Mouse (Mus musculus) adrenal gland, adult 2 months (tissue): ENCODE data around the gene Smg6. TPM values are rescaled to one million over a fixed set of nuclear protein-coding genes. Genes with fewer than 3 reads are reported as not detected.

Experiments used
- DNase-seq: peaks from one replicate; pipeline ENCODE4 v3.0.0; 2021
- polyA plus RNA-seq: library from polyadenylated mRNA; depleted of rRNA; stranded (reverse); fragments of >200 nt; gene quantifications from 2 replicates; pipeline ENCODE4 v1.2.3, GENCODE M21; 2012
- total RNA-seq, 2 experiments: library from RNA; stranded (reverse); gene quantifications; 2 replicates each; pipeline ENCODE4 v1.2.3; 2021

Gene Smg6
- total and polyA plus RNA-seq, 3 experiments, result 19.7 to 32.6 (median 20.9) TPM

- peak; percentile 36 for DNase-seq
Measured at GRCm38 (mm10) chr11:75108909-75109308, 183.3 kb downstream of the Smg6 start.

GRCm38 (mm10) chr11:75116379-75116778, 190.8 kb downstream of the Smg6 start:
- DNase-seq, result no peak

DNA sequence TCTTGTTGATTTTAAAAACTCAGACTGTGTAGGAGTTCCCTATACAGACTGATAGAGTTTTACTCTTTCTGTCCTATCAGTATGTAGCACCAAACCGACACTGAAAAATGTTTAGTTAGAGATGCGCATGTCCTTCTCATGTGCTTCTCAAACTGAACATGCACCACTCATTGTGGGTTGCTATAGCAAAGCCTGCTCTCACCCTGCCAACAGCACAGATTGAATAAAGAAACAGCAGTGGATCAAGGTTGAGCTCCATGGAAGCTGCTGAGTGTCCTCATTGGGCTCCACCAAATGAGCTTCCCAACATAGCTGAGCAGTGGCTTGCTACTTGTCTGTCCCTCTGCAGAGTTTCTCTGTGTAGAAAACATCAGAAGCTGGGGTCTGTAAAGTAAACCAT, 192.5 kb downstream of the Smg6 start:
- DNase-seq, result no peak

DNA sequence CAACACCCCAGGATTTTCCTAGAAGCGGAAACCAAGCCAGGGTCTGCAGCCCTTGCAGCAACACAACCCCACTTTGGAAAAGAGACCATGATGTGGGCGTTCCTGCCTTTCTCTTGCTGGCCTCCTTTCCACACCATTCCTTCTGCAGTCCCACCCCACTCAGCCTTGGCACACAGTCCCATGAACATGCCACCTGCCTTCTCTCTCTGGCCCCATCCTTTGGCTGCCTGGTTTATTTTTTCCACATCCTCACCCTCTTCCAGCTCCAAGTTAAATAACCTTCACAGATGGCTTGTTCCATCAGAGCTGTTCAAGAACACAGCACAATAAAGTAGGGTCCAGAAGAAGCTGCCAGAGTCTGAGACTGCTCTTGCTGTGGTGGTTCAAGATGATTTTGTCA, 193.7 kb downstream of the Smg6 start:
- no peak for DNase-seq

DNA sequence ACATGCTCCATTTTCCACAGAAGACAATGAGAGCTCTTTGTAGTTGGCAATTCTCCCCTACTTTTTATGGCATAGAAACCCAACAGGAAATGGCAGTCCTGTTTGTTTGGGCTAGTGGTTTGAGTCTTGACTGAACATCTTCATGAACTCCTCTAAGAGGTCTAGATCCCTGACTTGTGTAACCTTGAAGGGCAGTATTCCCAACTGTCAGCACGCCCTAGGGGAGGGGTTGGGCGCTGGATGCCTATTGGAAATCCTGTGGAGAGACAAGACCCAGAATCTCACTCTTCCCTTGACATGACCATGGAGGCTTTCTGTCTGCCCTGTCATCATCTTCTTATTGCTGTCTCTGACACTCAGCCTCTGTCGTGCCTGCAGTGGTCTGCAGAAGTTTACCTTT, 194.2 kb downstream of the Smg6 start:
- no peak for DNase-seq

DNA sequence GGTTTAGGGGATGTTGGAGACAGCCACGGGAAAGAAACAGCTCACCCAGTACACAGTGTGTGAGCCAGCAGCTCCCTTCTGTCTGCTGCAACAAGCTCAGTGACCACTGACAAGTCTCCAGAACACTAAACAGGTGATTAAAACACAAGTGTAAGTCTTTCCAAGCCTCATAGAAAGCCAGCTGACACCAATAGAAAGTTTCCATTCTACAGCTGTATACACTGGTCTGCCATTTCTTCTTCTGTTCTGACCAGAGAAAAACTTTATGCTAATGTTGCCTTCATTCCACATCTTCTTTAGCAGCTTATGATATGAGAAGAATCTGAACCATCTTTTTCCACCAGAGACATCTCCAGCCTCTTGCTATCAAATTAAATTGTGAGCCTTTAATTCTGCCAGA, 195.7 kb downstream of the Smg6 start:
- no peak for DNase-seq

DNA sequence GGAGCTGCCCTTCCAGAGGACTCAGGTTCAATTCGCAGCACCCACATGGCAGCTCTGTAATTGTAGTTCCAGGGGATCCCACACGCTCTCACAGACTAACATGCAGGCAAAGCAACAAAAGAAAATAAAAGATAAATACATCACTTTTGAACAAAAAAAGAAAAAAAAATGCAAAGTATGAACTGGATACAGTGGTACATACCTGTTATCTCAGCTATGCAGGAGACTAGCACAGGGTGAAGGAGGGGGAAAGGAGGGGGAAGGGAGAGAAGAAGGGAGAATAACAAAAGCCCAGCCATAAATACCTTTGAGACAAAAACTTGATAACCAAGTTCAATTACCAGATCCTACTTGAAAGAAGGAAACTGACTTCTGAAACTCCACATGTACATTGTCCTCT, 198.8 kb downstream of the Smg6 start:
- DNase-seq, result no peak

GRCm38 (mm10) chr11:75126384-75126783, 200.8 kb downstream of the Smg6 start:
- DNase-seq, result no peak

DNA sequence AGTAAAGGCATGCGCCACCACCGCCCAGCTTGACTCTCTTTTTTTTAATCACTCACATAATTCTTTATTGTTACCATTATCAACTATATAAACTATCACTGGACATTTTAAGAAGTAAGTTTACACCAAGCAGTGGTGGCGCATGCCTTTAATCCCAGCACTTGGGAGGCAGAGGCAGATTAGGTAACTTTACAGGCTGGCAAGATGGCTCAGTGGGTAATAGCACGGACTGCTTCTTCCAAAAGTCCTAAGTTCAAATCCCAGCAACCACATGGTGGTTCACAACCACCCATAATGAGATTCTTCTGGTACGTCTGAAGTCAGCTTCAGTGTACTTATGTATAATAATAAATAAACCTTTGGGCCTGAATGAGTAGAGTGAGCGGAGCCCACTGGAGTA, 203.9 kb downstream of the Smg6 start:
- no peak for DNase-seq

GRCm38 (mm10) chr11:75131300-75131699, 205.7 kb downstream of the Smg6 start:
- no peak for DNase-seq

GRCm38 (mm10) chr11:75132278-75132677, 206.7 kb downstream of the Smg6 start:
- DNase-seq, result peak; percentile 57

- no peak for DNase-seq
Measured at GRCm38 (mm10) chr11:75133391-75133790, 207.8 kb downstream of the Smg6 start.

GRCm38 (mm10) chr11:75133951-75134350, 208.3 kb downstream of the Smg6 start:
- DNase-seq, result peak; percentile 42

- no peak for DNase-seq
Measured at GRCm38 (mm10) chr11:75134485-75135068, 209.0 kb downstream of the Smg6 start.

GRCm38 (mm10) chr11:75135358-75135757, 209.7 kb downstream of the Smg6 start:
- DNase-seq, result no peak

DNA sequence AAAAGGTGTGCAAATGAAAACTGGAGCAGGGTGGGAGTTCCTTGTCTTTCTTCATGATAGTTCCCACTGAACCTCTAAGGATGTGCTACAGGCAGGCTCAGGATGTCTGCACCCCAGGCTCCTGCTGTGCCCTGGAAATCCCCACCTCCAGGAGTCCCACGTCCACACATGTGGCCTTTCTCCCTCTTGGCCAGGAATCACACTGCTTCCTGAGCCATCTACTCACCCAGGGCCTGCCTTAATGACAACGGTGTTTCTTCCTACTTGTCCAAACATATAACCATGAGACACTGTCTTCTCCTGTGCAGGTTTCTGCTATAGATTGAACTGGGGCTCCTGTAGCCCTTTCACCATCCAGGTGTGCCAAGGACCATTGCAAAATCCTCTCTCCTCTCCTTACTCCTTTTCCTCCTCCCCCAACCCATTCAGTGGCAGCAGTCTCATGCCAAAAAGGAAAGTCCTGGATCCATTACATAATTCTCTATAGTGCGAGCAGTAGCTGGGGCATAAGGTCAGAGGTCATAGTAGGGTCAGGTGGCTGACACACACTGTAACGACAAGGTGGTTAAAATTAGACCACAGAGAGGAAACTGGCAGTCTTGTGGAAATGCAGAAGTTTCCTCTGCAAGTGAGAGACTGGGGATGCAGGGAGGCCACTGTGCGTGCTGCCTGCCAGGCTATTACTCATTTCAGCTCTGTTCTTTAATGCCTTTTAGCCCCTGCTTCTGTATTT, 211.2 kb downstream of the Smg6 start:
- peak; percentile 69 for DNase-seq

- DNase-seq, result peak; percentile 73
Measured at GRCm38 (mm10) chr11:75139122-75139963, 213.7 kb downstream of the Smg6 start.

GRCm38 (mm10) chr11:75140431-75140830, 214.8 kb downstream of the Smg6 start:
- no peak for DNase-seq

DNA sequence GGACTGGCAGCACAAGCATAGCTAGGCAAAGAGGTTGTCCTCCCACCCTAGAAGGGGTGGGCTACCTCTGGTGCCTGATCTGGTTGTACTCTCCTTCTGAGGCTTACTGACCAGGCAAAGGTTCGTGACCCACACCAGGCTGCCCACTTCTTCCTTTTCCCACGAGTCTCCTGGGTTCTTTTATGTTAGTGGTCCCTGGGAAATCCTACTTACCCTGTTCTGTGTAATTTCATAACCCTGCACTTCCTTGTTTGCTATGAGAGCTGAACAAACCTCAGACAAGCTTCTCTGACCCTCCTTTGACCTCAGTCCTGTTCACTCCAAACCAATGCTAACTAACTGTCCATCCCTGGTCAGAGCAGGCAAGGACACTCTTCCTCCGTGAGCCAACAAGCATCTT, 215.4 kb downstream of the Smg6 start:
- DNase-seq, result no peak

DNA sequence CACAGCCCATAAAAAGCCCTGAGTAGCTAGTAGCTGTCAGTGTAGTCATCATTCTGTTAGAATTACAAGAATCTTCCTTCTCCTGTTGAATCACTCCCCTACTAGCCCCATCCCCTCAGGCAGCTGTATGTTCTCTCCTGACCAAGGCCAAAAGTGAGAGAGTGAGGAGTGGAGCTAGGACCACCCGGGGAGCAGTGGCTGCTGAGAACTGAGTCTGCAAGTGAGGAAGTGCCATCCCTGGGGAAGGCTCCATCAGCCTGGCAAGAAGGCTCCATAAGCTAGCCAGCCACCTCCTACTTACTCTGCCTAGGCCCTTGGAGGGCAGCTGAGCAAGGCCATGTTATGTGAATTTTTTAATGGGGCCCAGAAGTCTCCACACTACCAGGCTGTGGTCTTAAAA, 216.3 kb downstream of the Smg6 start:
- no peak for DNase-seq

DNA sequence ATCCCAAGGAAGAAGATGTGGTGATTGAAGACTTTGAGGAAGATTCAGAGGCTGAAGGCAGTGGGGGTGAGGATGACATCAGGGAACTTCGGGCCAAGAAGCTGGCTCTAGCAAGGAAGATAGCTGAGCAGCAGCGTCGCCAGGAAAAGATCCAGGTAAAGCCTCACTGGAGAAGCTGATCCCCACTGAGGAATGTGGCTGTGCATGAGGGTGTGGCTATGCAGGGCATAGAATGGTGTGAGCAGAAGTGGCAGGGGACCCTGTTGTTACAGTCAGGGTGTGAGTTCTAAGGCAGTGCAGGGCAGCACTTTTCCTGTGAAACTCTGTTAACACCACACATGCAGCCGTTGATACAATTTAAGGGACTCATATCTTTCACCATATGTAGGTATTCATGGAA, 217.1 kb downstream of the Smg6 start:
- DNase-seq, result no peak

GRCm38 (mm10) chr11:75145841-75146240, 220.2 kb downstream of the Smg6 start:
- DNase-seq, result no peak
